Mouse (Mus musculus): ENCODE data around the gene Wdr93. TPM values are rescaled to one million over a fixed set of nuclear protein-coding genes. Genes with fewer than 3 reads are reported as not detected.

Gene Wdr93
- polyA plus RNA-seq, 2 experiments: 0.04 to 0.08 TPM

GRCm38 (mm10) chr7:79799048-79799447 is 56.1 kb downstream of the Wdr93 start:
- DNase-seq (ENCODE audit: low read depth in 3 of 3, low spot score in 3 of 3) (peak in 2 of 3 experiments; percentile 28 to 30), ATAC-seq (ENCODE audit: insufficient read depth) (no peak)
- Histone ChIP-seq H3K27me3 (ENCODE audit: control insufficient read depth, insufficient read depth, low read length) (peaks cover 2% of the 10 kb centered on the region; the same call in 1 of the 2 replicates), H3K27ac (no peak overlapping the region), H3K9ac (replicated peaks) (no peak overlapping the region), H3K4me2 (ENCODE audit: low read depth) (no peak overlapping the region), H3K9me3 (ENCODE audit: control insufficient read depth, low read length) (no peaks in the 10 kb centered on the region), H3K4me3 (ENCODE audit: insufficient read depth in 1 of 2, low read depth in 2 of 2, low read length in 2 of 2) (no peak overlapping the region), H3K36me3 (replicated peaks; ENCODE audit: control insufficient read depth, insufficient read depth, low read depth) (no peaks in the 10 kb centered on the region), H3K4me1 (replicated peaks; ENCODE audit: control insufficient read depth in 2 of 2, insufficient read depth in 2 of 2, low read length in 1 of 2) (no peaks in the 10 kb centered on the region)
- 2% methylated on average over 8 of the region's 8 CpGs for WGBS (ENCODE audit: insufficient replicate concordance)
- no peak for TF ChIP-seq EP300 (IDR thresholded peaks at IDR 0.05; ENCODE audit: low read depth)
- TF ChIP-seq CTCF (IDR thresholded peaks at IDR 0.05; ENCODE audit: low read depth): peak; percentile 81

DNA sequence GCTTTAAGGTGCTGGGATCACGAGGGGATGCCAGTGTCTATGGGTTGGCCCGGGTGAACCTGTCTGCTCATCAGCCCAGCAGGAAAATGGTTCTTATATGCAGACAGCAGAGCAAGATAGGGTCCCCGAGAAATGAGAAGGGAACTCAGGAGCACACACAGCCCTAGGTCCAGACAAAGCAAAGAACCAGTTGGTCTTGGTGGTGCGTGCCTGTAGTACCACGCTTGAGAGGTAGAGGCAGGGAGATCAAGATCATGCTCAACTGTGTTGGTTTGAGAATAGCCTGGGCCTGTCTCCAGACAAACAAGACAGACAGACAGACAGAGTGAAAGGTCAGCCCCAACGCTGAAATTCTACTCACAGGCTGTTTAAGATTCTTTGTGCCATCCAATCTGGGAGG is 56.5 kb downstream of the Wdr93 start:
- H3K27ac ChIP-seq: no peak overlapping the region
- H3K4me2 ChIP-seq (ENCODE audit: low read depth): no peak overlapping the region
- no peaks in the 10 kb centered on the region for H3K36me3 ChIP-seq (replicated peaks; ENCODE audit: control insufficient read depth, insufficient read depth, low read depth)
- TF ChIP-seq CTCF (IDR thresholded peaks at IDR 0.05; ENCODE audit: low read depth): no peak
- no peak for TF ChIP-seq EP300 (IDR thresholded peaks at IDR 0.05; ENCODE audit: low read depth)
- H3K4me1 ChIP-seq (replicated peaks; ENCODE audit: control insufficient read depth in 2 of 2, insufficient read depth in 2 of 2, low read length in 1 of 2): no peaks in the 10 kb centered on the region
- ATAC-seq (ENCODE audit: insufficient read depth) (no peak), DNase-seq (ENCODE audit: low read depth in 3 of 3, low spot score in 3 of 3) (no peak)
- H3K4me3 ChIP-seq (ENCODE audit: insufficient read depth in 1 of 2, low read depth in 2 of 2, low read length in 2 of 2): no peak overlapping the region
- WGBS (ENCODE audit: insufficient replicate concordance): 60% methylated on average over 6 of the region's 6 CpGs
- H3K9ac ChIP-seq (replicated peaks): no peak overlapping the region
- H3K27me3 ChIP-seq (ENCODE audit: control insufficient read depth, insufficient read depth, low read length): peaks cover 2% of the 10 kb centered on the region; the same call in 1 of the 2 replicates
- H3K9me3 ChIP-seq (ENCODE audit: control insufficient read depth, low read length): no peaks in the 10 kb centered on the region

- TF ChIP-seq EP300 (IDR thresholded peaks at IDR 0.05; ENCODE audit: low read depth) (no peak), CTCF (IDR thresholded peaks at IDR 0.05; ENCODE audit: low read depth) (no peak)
- Histone ChIP-seq H3K4me1 (replicated peaks; ENCODE audit: control insufficient read depth in 2 of 2, insufficient read depth in 2 of 2, low read length in 1 of 2) (no peaks in the 10 kb centered on the region), H3K27ac (no peak overlapping the region), H3K36me3 (replicated peaks; ENCODE audit: control insufficient read depth, insufficient read depth, low read depth) (no peaks in the 10 kb centered on the region), H3K27me3 (ENCODE audit: control insufficient read depth, insufficient read depth, low read length) (no peaks in the 10 kb centered on the region), H3K9ac (replicated peaks) (no peak overlapping the region), H3K4me3 (ENCODE audit: insufficient read depth in 1 of 2, low read depth in 2 of 2, low read length in 2 of 2) (no peak overlapping the region), H3K9me3 (ENCODE audit: control insufficient read depth, low read length) (no peaks in the 10 kb centered on the region), H3K4me2 (ENCODE audit: low read depth) (no peak overlapping the region)
- ATAC-seq (ENCODE audit: insufficient read depth) (no peak), DNase-seq (ENCODE audit: low read depth in 3 of 3, low spot score in 3 of 3) (no peak)
- WGBS (ENCODE audit: insufficient replicate concordance): 51% methylated on average over 4 of the region's 4 CpGs
Observed at GRCm38 (mm10) chr7:79800336-79800735, 57.4 kb downstream of the Wdr93 start.

GRCm38 (mm10) chr7:79801391-79801790 is 58.4 kb downstream of the Wdr93 start:
- WGBS (ENCODE audit: insufficient replicate concordance): 65% methylated on average over 11 of the region's 11 CpGs

DNA sequence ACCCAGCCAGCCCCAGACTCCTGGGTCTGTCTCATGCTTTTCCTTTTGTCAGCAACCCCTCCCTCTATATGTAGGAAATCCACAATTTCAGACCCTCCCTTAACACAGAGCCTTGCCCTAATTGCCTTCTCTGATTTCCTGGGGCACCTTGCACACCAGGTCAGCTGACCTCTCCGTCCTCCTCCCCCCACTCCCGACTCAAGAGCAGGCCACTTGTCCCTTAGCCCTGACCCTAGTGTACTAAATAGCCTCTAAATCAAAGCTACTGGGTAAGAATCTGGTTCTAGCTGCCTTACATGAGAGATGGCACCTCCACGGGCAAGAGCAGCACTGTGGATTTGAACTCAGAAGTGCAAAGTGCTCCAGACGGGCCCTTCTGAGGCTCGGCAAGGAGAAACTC is 59.1 kb downstream of the Wdr93 start:
- TF ChIP-seq CTCF (IDR thresholded peaks at IDR 0.05; ENCODE audit: low read depth) (no peak), EP300 (IDR thresholded peaks at IDR 0.05; ENCODE audit: low read depth) (no peak)
- 53% methylated on average over 5 of the region's 5 CpGs for WGBS (ENCODE audit: insufficient replicate concordance)
- H3K36me3 ChIP-seq (replicated peaks; ENCODE audit: control insufficient read depth, insufficient read depth, low read depth): no peaks in the 10 kb centered on the region

More at GRCm38 (mm10) chr7:79801391-79801790, 58.4 kb downstream of the Wdr93 start:
- no peak for TF ChIP-seq EP300 (IDR thresholded peaks at IDR 0.05; ENCODE audit: low read depth)
- TF ChIP-seq CTCF (IDR thresholded peaks at IDR 0.05; ENCODE audit: low read depth): no peak
- Histone ChIP-seq H3K27me3 (ENCODE audit: control insufficient read depth, insufficient read depth, low read length) (no peaks in the 10 kb centered on the region), H3K9me3 (ENCODE audit: control insufficient read depth, low read length) (no peaks in the 10 kb centered on the region), H3K4me2 (ENCODE audit: low read depth) (no peak overlapping the region), H3K4me3 (ENCODE audit: insufficient read depth in 1 of 2, low read depth in 2 of 2, low read length in 2 of 2) (no peak overlapping the region), H3K36me3 (replicated peaks; ENCODE audit: control insufficient read depth, insufficient read depth, low read depth) (no peaks in the 10 kb centered on the region), H3K4me1 (replicated peaks; ENCODE audit: control insufficient read depth in 2 of 2, insufficient read depth in 2 of 2, low read length in 1 of 2) (no peaks in the 10 kb centered on the region), H3K9ac (replicated peaks) (no peak overlapping the region), H3K27ac (no peak overlapping the region)
- DNase-seq (ENCODE audit: low read depth in 3 of 3, low spot score in 3 of 3) (no peak), ATAC-seq (ENCODE audit: insufficient read depth) (no peak)

More for the DNA sequence above, 59.1 kb downstream of the Wdr93 start:
- Histone ChIP-seq H3K9ac (replicated peaks) (no peak overlapping the region), H3K4me1 (replicated peaks; ENCODE audit: control insufficient read depth in 2 of 2, insufficient read depth in 2 of 2, low read length in 1 of 2) (no peaks in the 10 kb centered on the region), H3K4me3 (ENCODE audit: insufficient read depth in 1 of 2, low read depth in 2 of 2, low read length in 2 of 2) (no peak overlapping the region), H3K9me3 (ENCODE audit: control insufficient read depth, low read length) (no peaks in the 10 kb centered on the region), H3K27ac (no peak overlapping the region), H3K27me3 (ENCODE audit: control insufficient read depth, insufficient read depth, low read length) (no peaks in the 10 kb centered on the region), H3K4me2 (ENCODE audit: low read depth) (no peak overlapping the region)
- DNase-seq (ENCODE audit: low read depth in 3 of 3, low spot score in 3 of 3) (no peak), ATAC-seq (ENCODE audit: insufficient read depth) (no peak)
